Mouse (Mus musculus): Measurements from ENCODE around the gene Nudt4. TPM values are rescaled to one million over a fixed set of nuclear protein-coding genes. Genes with fewer than 3 reads are reported as not detected.
A peak's percentile ranks its signal among the peaks of the same experiment; 100 is the strongest.

Nudt4 gene
- total RNA-seq, 1 experiment: 92.4 TPM

- TF ChIP-seq MAFK (IDR thresholded peaks at IDR 0.05; ENCODE audit: insufficient read depth, low read depth, low read length) (no peak), CHD2 (IDR thresholded peaks at IDR 0.05; ENCODE audit: low read depth, low read length) (no peak)
- peak overlapping the region; percentile 52; the same call in 1 of the 2 replicates for H3K9ac ChIP-seq (ENCODE audit: insufficient read depth, low read depth, low read length, poor library complexity, severe bottlenecking)
- peaks cover 1 to 8% of the 10 kb centered on the region in 2 experiments; a peak in 3 of 4 replicates for H3K4me1 ChIP-seq (ENCODE audit: control insufficient read depth in 2 of 2, insufficient read depth in 2 of 2, low read length in 2 of 2, poor library complexity in 1 of 2)
- H3K27ac ChIP-seq (ENCODE audit: insufficient read depth, low read depth, low read length, poor library complexity, severe bottlenecking): no peak overlapping the region
- in situ Hi-C loops (cut with MboI; ENCODE audit: low sequenced_read_pairs in 2 of 2, unreplicated experiment in 2 of 2): no loop called here
- H3K36me3 ChIP-seq (ENCODE audit: control insufficient read depth, insufficient read depth, low read length, poor library complexity, severe bottlenecking): peaks cover 3% of the 10 kb centered on the region; the same call in 1 of the 2 replicates
- no peak for DNase-seq (ENCODE audit: low read depth, low spot score)
- H3K9me3 ChIP-seq (ENCODE audit: control insufficient read depth, insufficient read depth, low read depth, low read length): no peaks in the 10 kb centered on the region
- no peak overlapping the region for H3K4me3 ChIP-seq (ENCODE audit: insufficient read depth in 1 of 2, low read depth in 1 of 2, low read length in 2 of 2, poor library complexity in 1 of 2, severe bottlenecking in 1 of 2)
Measured at GRCm38 (mm10) chr10:95517656-95518055, 46.3 kb downstream of the Nudt4 start.

- Histone ChIP-seq H3K4me1 (ENCODE audit: control insufficient read depth in 2 of 2, insufficient read depth in 2 of 2, low read length in 2 of 2, poor library complexity in 1 of 2) (peaks cover 1 to 8% of the 10 kb centered on the region in 2 experiments; a peak in 3 of 4 replicates), H3K9me3 (ENCODE audit: control insufficient read depth, insufficient read depth, low read depth, low read length) (no peaks in the 10 kb centered on the region), H3K4me3 (ENCODE audit: insufficient read depth in 1 of 2, low read depth in 1 of 2, low read length in 2 of 2, poor library complexity in 1 of 2, severe bottlenecking in 1 of 2) (peak overlapping the region; percentile 89 to 98), H3K9ac (ENCODE audit: insufficient read depth, low read depth, low read length, poor library complexity, severe bottlenecking) (peak overlapping the region; percentile 98), H3K36me3 (ENCODE audit: control insufficient read depth, insufficient read depth, low read length, poor library complexity, severe bottlenecking) (peaks cover 3% of the 10 kb centered on the region; the same call in 1 of the 2 replicates), H3K27ac (ENCODE audit: insufficient read depth, low read depth, low read length, poor library complexity, severe bottlenecking) (peak overlapping the region; percentile 90)
- in situ Hi-C loops (cut with MboI; ENCODE audit: low sequenced_read_pairs in 2 of 2, unreplicated experiment in 2 of 2): no loop called here
- no peak for TF ChIP-seq CHD2 (IDR thresholded peaks at IDR 0.05; ENCODE audit: low read depth, low read length)
- TF ChIP-seq HCFC1 (IDR thresholded peaks at IDR 0.05; ENCODE audit: borderline replicate concordance, insufficient read depth, low read length): no peak
- no peak for TF ChIP-seq MAFK (IDR thresholded peaks at IDR 0.05; ENCODE audit: insufficient read depth, low read depth, low read length)
- no peak for DNase-seq (ENCODE audit: low read depth, low spot score)
Measured at GRCm38 (mm10) chr10:95515293-95515931, 48.5 kb downstream of the Nudt4 start.

GRCm38 (mm10) chr10:95514656-95515292, 49.2 kb downstream of the Nudt4 start, which contains the start of gene Ube2n:
Gene Ube2n (plus strand): TSS chr10:95515145.
- Histone ChIP-seq H3K9me3 (ENCODE audit: control insufficient read depth, insufficient read depth, low read depth, low read length) (no peaks in the 10 kb centered on the region), H3K36me3 (ENCODE audit: control insufficient read depth, insufficient read depth, low read length, poor library complexity, severe bottlenecking) (peaks cover 3% of the 10 kb centered on the region; the same call in 1 of the 2 replicates), H3K27ac (ENCODE audit: insufficient read depth, low read depth, low read length, poor library complexity, severe bottlenecking) (peak within 1 kb of the TSS; percentile 90), H3K4me1 (ENCODE audit: control insufficient read depth in 2 of 2, insufficient read depth in 2 of 2, low read length in 2 of 2, poor library complexity in 1 of 2) (peaks cover 1 to 8% of the 10 kb centered on the region in 2 experiments; a peak in 3 of 4 replicates), H3K4me3 (ENCODE audit: insufficient read depth in 1 of 2, low read depth in 1 of 2, low read length in 2 of 2, poor library complexity in 1 of 2, severe bottlenecking in 1 of 2) (peak within 1 kb of the TSS; percentile 89 to 98), H3K9ac (ENCODE audit: insufficient read depth, low read depth, low read length, poor library complexity, severe bottlenecking) (peak within 1 kb of the TSS; percentile 98)
- DNase-seq (ENCODE audit: low read depth, low spot score): peak; percentile 92
- in situ Hi-C loops (cut with MboI; ENCODE audit: low sequenced_read_pairs in 2 of 2, unreplicated experiment in 2 of 2): no loop called here
- TF ChIP-seq ZNF384 (IDR thresholded peaks at IDR 0.05; ENCODE audit: low read depth, low read length) (no peak), HCFC1 (IDR thresholded peaks at IDR 0.05; ENCODE audit: borderline replicate concordance, insufficient read depth, low read length) (peak; percentile 91), ZC3H11A (IDR thresholded peaks at IDR 0.05; ENCODE audit: borderline replicate concordance, low read depth, low read length) (no peak), CHD2 (IDR thresholded peaks at IDR 0.05; ENCODE audit: low read depth, low read length) (peak; percentile 61; the same call in 1 of the 2 replicates), MAFK (IDR thresholded peaks at IDR 0.05; ENCODE audit: insufficient read depth, low read depth, low read length) (no peak)

- no peak for DNase-seq (ENCODE audit: low read depth, low spot score)
Measured at GRCm38 (mm10) chr10:95513768-95514556, 50.0 kb downstream of the Nudt4 start.

More at GRCm38 (mm10) chr10:95513768-95514556, 50.0 kb downstream of the Nudt4 start:
- TF ChIP-seq ZC3H11A (IDR thresholded peaks at IDR 0.05; ENCODE audit: borderline replicate concordance, low read depth, low read length) (no peak), MAFK (IDR thresholded peaks at IDR 0.05; ENCODE audit: insufficient read depth, low read depth, low read length) (no peak), HCFC1 (IDR thresholded peaks at IDR 0.05; ENCODE audit: borderline replicate concordance, insufficient read depth, low read length) (no peak), CHD2 (IDR thresholded peaks at IDR 0.05; ENCODE audit: low read depth, low read length) (no peak), ZNF384 (IDR thresholded peaks at IDR 0.05; ENCODE audit: low read depth, low read length) (no peak)
- in situ Hi-C loops (cut with MboI; ENCODE audit: low sequenced_read_pairs in 2 of 2, unreplicated experiment in 2 of 2): no loop called here
- Histone ChIP-seq H3K36me3 (ENCODE audit: control insufficient read depth, insufficient read depth, low read length, poor library complexity, severe bottlenecking) (peaks cover 3% of the 10 kb centered on the region; the same call in 1 of the 2 replicates), H3K4me3 (ENCODE audit: insufficient read depth in 1 of 2, low read depth in 1 of 2, low read length in 2 of 2, poor library complexity in 1 of 2, severe bottlenecking in 1 of 2) (peak overlapping the region; percentile 89 to 98), H3K9me3 (ENCODE audit: control insufficient read depth, insufficient read depth, low read depth, low read length) (no peaks in the 10 kb centered on the region), H3K9ac (ENCODE audit: insufficient read depth, low read depth, low read length, poor library complexity, severe bottlenecking) (peak overlapping the region; percentile 82), H3K27ac (ENCODE audit: insufficient read depth, low read depth, low read length, poor library complexity, severe bottlenecking) (peak overlapping the region; percentile 82), H3K4me1 (ENCODE audit: control insufficient read depth in 2 of 2, insufficient read depth in 2 of 2, low read length in 2 of 2, poor library complexity in 1 of 2) (peaks cover 1 to 5% of the 10 kb centered on the region in 2 experiments; a peak in 3 of 4 replicates)
